Mouse (Mus musculus): ENCODE data around the gene Aven. TPM values are rescaled to one million over a fixed set of nuclear protein-coding genes. Genes with fewer than 3 reads are reported as not detected.

Aven gene
- polyA plus RNA-seq, 1 experiment from 2014 or later, result 3.9 TPM

GRCm38 (mm10) chr2:112503978-112504377, 11.2 kb downstream of the Aven start:
- H3K9ac ChIP-seq, result no peak overlapping the region
- no peaks in the 10 kb centered on the region for H3K9me3 ChIP-seq (ENCODE audit: control insufficient read depth, low read length)
- H3K36me3 ChIP-seq (replicated peaks; ENCODE audit: control insufficient read depth, insufficient read depth), result no peaks in the 10 kb centered on the region
- no peaks in the 10 kb centered on the region; the same call in 1 of the 2 replicates for H3K4me1 ChIP-seq (replicated peaks; ENCODE audit: control insufficient read depth, insufficient read depth, low read length)
- H3K4me3 ChIP-seq (replicated peaks; ENCODE audit: low read length), result no peak overlapping the region
- no peaks in the 10 kb centered on the region for H3K27me3 ChIP-seq (ENCODE audit: control insufficient read depth, insufficient read depth, low read length)
- DNase-seq (ENCODE audit: low spot score) (no peak), ATAC-seq (ENCODE audit: low FRiP score) (no peak)
- H3K27ac ChIP-seq, result no peak overlapping the region
- no peak overlapping the region for H3K4me2 ChIP-seq (replicated peaks)
- WGBS, result 83% methylated on average over 6 of the region's 6 CpGs

GRCm38 (mm10) chr2:112506841-112507435, 14.2 kb downstream of the Aven start:
- no peak overlapping the region for H3K4me2 ChIP-seq (replicated peaks)
- H3K9me3 ChIP-seq (ENCODE audit: control insufficient read depth, low read length), result no peaks in the 10 kb centered on the region
- 75% methylated on average over 5 of the region's 5 CpGs for WGBS
- no peaks in the 10 kb centered on the region for H3K27me3 ChIP-seq (ENCODE audit: control insufficient read depth, insufficient read depth, low read length)
- no peak overlapping the region for H3K4me3 ChIP-seq (replicated peaks; ENCODE audit: low read length)
- DNase-seq (ENCODE audit: low spot score), result no peak
- H3K27ac ChIP-seq, result no peak overlapping the region
- H3K9ac ChIP-seq, result no peak overlapping the region
- no peak for ATAC-seq (ENCODE audit: low FRiP score)
- no peaks in the 10 kb centered on the region for H3K4me1 ChIP-seq (replicated peaks; ENCODE audit: control insufficient read depth, insufficient read depth, low read length)
- no peaks in the 10 kb centered on the region for H3K36me3 ChIP-seq (replicated peaks; ENCODE audit: control insufficient read depth, insufficient read depth)

GRCm38 (mm10) chr2:112507444-112507843, 14.7 kb downstream of the Aven start:
- no peak for ATAC-seq (ENCODE audit: low FRiP score)
- 92% methylated on average over 1 of the region's 1 CpGs for WGBS
- Histone ChIP-seq H3K9ac (no peak overlapping the region), H3K4me3 (replicated peaks; ENCODE audit: low read length) (no peak overlapping the region), H3K4me2 (replicated peaks) (no peak overlapping the region), H3K27me3 (ENCODE audit: control insufficient read depth, insufficient read depth, low read length) (no peaks in the 10 kb centered on the region), H3K36me3 (replicated peaks; ENCODE audit: control insufficient read depth, insufficient read depth) (no peaks in the 10 kb centered on the region), H3K4me1 (replicated peaks; ENCODE audit: control insufficient read depth, insufficient read depth, low read length) (no peaks in the 10 kb centered on the region), H3K9me3 (ENCODE audit: control insufficient read depth, low read length) (no peaks in the 10 kb centered on the region), H3K27ac (no peak overlapping the region)
- no peak for DNase-seq (ENCODE audit: low spot score)

- H3K4me1 ChIP-seq (replicated peaks; ENCODE audit: control insufficient read depth, insufficient read depth, low read length), result no peaks in the 10 kb centered on the region
- no peak overlapping the region for H3K4me3 ChIP-seq (replicated peaks; ENCODE audit: low read length)
- no peaks in the 10 kb centered on the region for H3K27me3 ChIP-seq (ENCODE audit: control insufficient read depth, insufficient read depth, low read length)
- H3K27ac ChIP-seq, result no peak overlapping the region
- H3K4me2 ChIP-seq (replicated peaks), result no peak overlapping the region
- H3K36me3 ChIP-seq (replicated peaks; ENCODE audit: control insufficient read depth, insufficient read depth), result no peaks in the 10 kb centered on the region
- DNase-seq (ENCODE audit: low spot score) (no peak), ATAC-seq (ENCODE audit: low FRiP score) (no peak)
- H3K9me3 ChIP-seq (ENCODE audit: control insufficient read depth, low read length), result no peaks in the 10 kb centered on the region
- 93% methylated on average over 4 of the region's 4 CpGs for WGBS
- no peak overlapping the region for H3K9ac ChIP-seq
Observed at GRCm38 (mm10) chr2:112510140-112510539, 17.4 kb downstream of the Aven start.

GRCm38 (mm10) chr2:112513036-112513435, 20.3 kb downstream of the Aven start:
- Histone ChIP-seq H3K4me2 (replicated peaks) (no peak overlapping the region), H3K4me1 (replicated peaks; ENCODE audit: control insufficient read depth, insufficient read depth, low read length) (no peaks in the 10 kb centered on the region), H3K9me3 (ENCODE audit: control insufficient read depth, low read length) (no peaks in the 10 kb centered on the region), H3K27me3 (ENCODE audit: control insufficient read depth, insufficient read depth, low read length) (no peaks in the 10 kb centered on the region), H3K9ac (no peak overlapping the region), H3K4me3 (replicated peaks; ENCODE audit: low read length) (no peak overlapping the region), H3K36me3 (replicated peaks; ENCODE audit: control insufficient read depth, insufficient read depth) (no peaks in the 10 kb centered on the region), H3K27ac (no peak overlapping the region)
- no peak for ATAC-seq (ENCODE audit: low FRiP score)
- WGBS, result 93% methylated on average over 1 of the region's 1 CpGs
- no peak for DNase-seq (ENCODE audit: low spot score)

GRCm38 (mm10) chr2:112516728-112517127, 24.0 kb downstream of the Aven start:
- 93% methylated on average over 3 of the region's 3 CpGs for WGBS
- Histone ChIP-seq H3K4me2 (replicated peaks) (no peak overlapping the region), H3K4me3 (replicated peaks; ENCODE audit: low read length) (no peak overlapping the region), H3K36me3 (replicated peaks; ENCODE audit: control insufficient read depth, insufficient read depth) (no peaks in the 10 kb centered on the region), H3K4me1 (replicated peaks; ENCODE audit: control insufficient read depth, insufficient read depth, low read length) (no peaks in the 10 kb centered on the region), H3K27ac (no peak overlapping the region), H3K27me3 (ENCODE audit: control insufficient read depth, insufficient read depth, low read length) (no peaks in the 10 kb centered on the region), H3K9me3 (ENCODE audit: control insufficient read depth, low read length) (no peaks in the 10 kb centered on the region), H3K9ac (no peak overlapping the region)
- DNase-seq (ENCODE audit: low spot score) (no peak), ATAC-seq (ENCODE audit: low FRiP score) (no peak)

GRCm38 (mm10) chr2:112517218-112517617, 24.5 kb downstream of the Aven start:
- DNase-seq (ENCODE audit: low spot score) (no peak), ATAC-seq (ENCODE audit: low FRiP score) (no peak)
- Histone ChIP-seq H3K9me3 (ENCODE audit: control insufficient read depth, low read length) (no peaks in the 10 kb centered on the region), H3K27me3 (ENCODE audit: control insufficient read depth, insufficient read depth, low read length) (no peaks in the 10 kb centered on the region), H3K4me3 (replicated peaks; ENCODE audit: low read length) (no peak overlapping the region), H3K4me1 (replicated peaks; ENCODE audit: control insufficient read depth, insufficient read depth, low read length) (no peaks in the 10 kb centered on the region), H3K4me2 (replicated peaks) (no peak overlapping the region), H3K36me3 (replicated peaks; ENCODE audit: control insufficient read depth, insufficient read depth) (no peaks in the 10 kb centered on the region), H3K9ac (no peak overlapping the region), H3K27ac (no peak overlapping the region)
- 91% methylated on average over 3 of the region's 3 CpGs for WGBS

- Histone ChIP-seq H3K4me2 (replicated peaks) (no peak overlapping the region), H3K36me3 (replicated peaks; ENCODE audit: control insufficient read depth, insufficient read depth) (no peaks in the 10 kb centered on the region), H3K9me3 (ENCODE audit: control insufficient read depth, low read length) (no peaks in the 10 kb centered on the region), H3K9ac (no peak overlapping the region), H3K4me3 (replicated peaks; ENCODE audit: low read length) (no peak overlapping the region), H3K27me3 (ENCODE audit: control insufficient read depth, insufficient read depth, low read length) (no peaks in the 10 kb centered on the region), H3K27ac (no peak overlapping the region), H3K4me1 (replicated peaks; ENCODE audit: control insufficient read depth, insufficient read depth, low read length) (no peaks in the 10 kb centered on the region)
- DNase-seq (ENCODE audit: low spot score), result no peak
- ATAC-seq (ENCODE audit: low FRiP score), result no peak
Observed at GRCm38 (mm10) chr2:112518541-112518940, 25.8 kb downstream of the Aven start.

DNA sequence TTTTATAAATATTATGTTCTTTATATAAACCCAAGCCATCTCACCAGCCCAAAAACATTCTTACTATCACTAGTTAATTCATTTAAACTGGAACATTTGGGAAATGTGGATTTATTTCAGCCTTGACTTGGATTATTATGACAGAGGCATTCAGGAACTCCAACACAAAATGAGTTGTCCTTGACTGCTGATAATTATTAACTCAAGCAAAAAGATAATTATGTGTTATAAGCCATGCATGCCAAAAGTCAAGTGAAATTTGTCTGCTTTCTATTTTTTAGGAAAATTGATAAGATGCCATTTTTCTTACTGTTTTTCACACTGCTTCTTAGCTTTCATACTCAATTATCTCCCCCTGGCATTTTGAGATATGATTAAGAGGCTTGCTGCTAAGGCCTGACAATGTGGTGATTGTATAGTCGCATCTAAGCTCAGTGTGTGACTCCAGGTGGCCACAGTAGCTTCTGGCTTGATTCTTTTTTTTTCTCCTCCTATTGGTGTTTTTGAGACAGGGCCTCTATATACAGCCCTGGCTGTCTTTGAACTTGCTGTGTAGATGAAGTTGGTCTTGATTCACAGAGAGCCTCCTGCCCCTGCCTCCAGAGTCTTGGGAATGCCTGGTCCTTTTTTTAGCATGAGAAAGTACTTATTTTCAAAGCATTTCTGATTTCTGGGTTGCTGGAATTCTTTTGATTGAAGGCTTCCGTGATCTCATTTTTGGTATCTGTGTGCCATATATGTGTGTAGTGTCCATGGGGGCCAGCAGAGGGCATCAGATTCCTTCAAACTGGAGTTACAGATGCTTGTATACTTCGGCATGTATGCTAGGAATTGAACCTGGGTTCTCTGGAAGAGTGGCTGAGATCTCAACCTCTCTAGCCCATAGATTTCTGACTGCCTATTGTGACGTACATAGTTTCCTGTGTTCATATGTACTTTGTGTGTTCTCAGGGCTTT, 28.0 kb downstream of the Aven start:
- no peaks in the 10 kb centered on the region for H3K4me1 ChIP-seq (replicated peaks; ENCODE audit: control insufficient read depth, insufficient read depth, low read length)
- H3K4me3 ChIP-seq (replicated peaks; ENCODE audit: low read length), result no peak overlapping the region
- no peak overlapping the region for H3K4me2 ChIP-seq (replicated peaks)
- WGBS, result 89% methylated on average over 4 of the region's 4 CpGs
- no peaks in the 10 kb centered on the region for H3K27me3 ChIP-seq (ENCODE audit: control insufficient read depth, insufficient read depth, low read length)
- no peak overlapping the region for H3K9ac ChIP-seq
- H3K36me3 ChIP-seq (replicated peaks; ENCODE audit: control insufficient read depth, insufficient read depth), result no peaks in the 10 kb centered on the region
- DNase-seq (ENCODE audit: low spot score) (no peak), ATAC-seq (ENCODE audit: low FRiP score) (no peak)
- H3K27ac ChIP-seq, result no peak overlapping the region
- no peaks in the 10 kb centered on the region for H3K9me3 ChIP-seq (ENCODE audit: control insufficient read depth, low read length)
